Mouse (Mus musculus) liver, embryonic 13.5 days (tissue): Measurements from ENCODE around the gene Frem2. TPM values are rescaled to one million over a fixed set of nuclear protein-coding genes. Genes with fewer than 3 reads are reported as not detected.
A peak's percentile ranks its signal among the peaks of the same experiment; 100 is the strongest.

Experiments
- ATAC-seq: fragments of 200-750 bp; cut with Nextera tagmentation; 2 replicates; pipeline ENCODE4 v1.8.0; 2017; ENCODE audit warnings: low read depth, mild to moderate bottlenecking, moderate number of reproducible peaks, moderate library complexity
- DNase-seq: peaks from one replicate; pipeline ENCODE4 v3.0.0; 2022
- H3K27ac ChIP-seq: fragments of 300-500 bp; sonication (generic); 2 replicates; pipeline ENCODE4 v1.5.1; 2015; ENCODE audit warnings: moderate library complexity, mild to moderate bottlenecking, inconsistent platforms
- H3K27me3 ChIP-seq: fragments of 300-500 bp; sonication (generic); 2 replicates; pipeline ENCODE4 v1.6.1; 2015; ENCODE audit warnings: mild to moderate bottlenecking, inconsistent platforms
- H3K36me3 ChIP-seq: fragments of 300-500 bp; sonication (generic); 2 replicates; pipeline ENCODE4 v1.6.1; 2015; ENCODE audit warnings: mild to moderate bottlenecking, inconsistent platforms
- H3K4me1 ChIP-seq: fragments of 300-500 bp; sonication (generic); replicated peaks from 2 replicates; pipeline ENCODE4 v1.6.1; 2015; ENCODE audit warnings: inconsistent platforms
- H3K4me2 ChIP-seq: fragments of 300-500 bp; sonication (generic); 2 replicates; pipeline ENCODE4 v1.6.1; 2015; ENCODE audit warnings: inconsistent platforms, mild to moderate bottlenecking, moderate library complexity
- H3K4me3 ChIP-seq: fragments of 300-500 bp; sonication (generic); replicated peaks from 2 replicates; pipeline ENCODE4 v1.5.1; 2015; ENCODE audit warnings: mild to moderate bottlenecking, inconsistent platforms
- H3K9ac ChIP-seq: fragments of 300-500 bp; sonication (generic); 2 replicates; pipeline ENCODE4 v1.6.1; 2015; ENCODE audit warnings: mild to moderate bottlenecking, inconsistent platforms
- H3K9me3 ChIP-seq: fragments of 300-500 bp; sonication (generic); replicated peaks from 2 replicates; pipeline ENCODE4 v1.6.1; 2016; ENCODE audit warnings: inconsistent platforms
- WGBS: fragments of 180-500 bp; shearing (Covaris S2); methylation state at CpG from one replicate; pipeline ENCODE4 v1.1.7; 2015; ENCODE audit not compliant: insufficient replicate concordance; 5-methylcytosine and 5-hydroxymethylcytosine counted together
- polyA plus RNA-seq: library from polyadenylated mRNA; unstranded; fragments of >200 nt; fragmentation: Nextera tagmentation; extraction: Ambion mirVana; gene quantifications from 2 replicates; pipeline ENCODE4 v1.2.1, GENCODE M21; 2015

The Frem2 gene
- polyA plus RNA-seq, 1 experiment from 2014 or later = 0.39 TPM

DNA sequence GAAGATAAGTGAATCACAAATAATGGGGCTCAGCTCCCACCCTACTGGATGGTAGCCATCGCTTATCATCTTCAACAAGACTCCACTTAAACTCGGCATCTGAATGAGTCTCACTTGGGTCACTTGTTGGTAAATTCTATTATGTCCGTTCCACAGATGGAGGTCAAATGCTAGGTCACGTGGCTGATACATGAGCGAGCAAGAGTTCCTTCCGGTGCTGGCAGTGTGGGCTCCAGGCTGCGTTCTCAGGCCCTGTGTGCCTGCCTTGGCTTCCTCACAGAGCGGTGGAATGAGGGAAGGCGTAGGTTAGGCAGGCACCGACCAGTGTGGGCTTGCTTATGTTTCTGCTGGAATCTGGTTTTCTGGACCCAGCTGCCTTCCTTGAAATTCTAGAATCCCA is 170.6 kb downstream of the Frem2 start:
- H3K9me3 ChIP-seq = no peaks in the 10 kb centered on the region
- no peak overlapping the region for H3K4me2 ChIP-seq
- no peak overlapping the region for H3K9ac ChIP-seq
- no peak for DNase-seq
- H3K4me1 ChIP-seq = peaks cover 15% of the 10 kb centered on the region
- H3K36me3 ChIP-seq = peaks cover 8% of the 10 kb centered on the region
- no peak for ATAC-seq
- no peak overlapping the region; the same call in 1 of the 2 replicates for H3K27ac ChIP-seq
- 60% methylated on average over 10 of the region's 10 CpGs for WGBS
- H3K27me3 ChIP-seq = no peaks in the 10 kb centered on the region
- H3K4me3 ChIP-seq = no peak overlapping the region

DNA sequence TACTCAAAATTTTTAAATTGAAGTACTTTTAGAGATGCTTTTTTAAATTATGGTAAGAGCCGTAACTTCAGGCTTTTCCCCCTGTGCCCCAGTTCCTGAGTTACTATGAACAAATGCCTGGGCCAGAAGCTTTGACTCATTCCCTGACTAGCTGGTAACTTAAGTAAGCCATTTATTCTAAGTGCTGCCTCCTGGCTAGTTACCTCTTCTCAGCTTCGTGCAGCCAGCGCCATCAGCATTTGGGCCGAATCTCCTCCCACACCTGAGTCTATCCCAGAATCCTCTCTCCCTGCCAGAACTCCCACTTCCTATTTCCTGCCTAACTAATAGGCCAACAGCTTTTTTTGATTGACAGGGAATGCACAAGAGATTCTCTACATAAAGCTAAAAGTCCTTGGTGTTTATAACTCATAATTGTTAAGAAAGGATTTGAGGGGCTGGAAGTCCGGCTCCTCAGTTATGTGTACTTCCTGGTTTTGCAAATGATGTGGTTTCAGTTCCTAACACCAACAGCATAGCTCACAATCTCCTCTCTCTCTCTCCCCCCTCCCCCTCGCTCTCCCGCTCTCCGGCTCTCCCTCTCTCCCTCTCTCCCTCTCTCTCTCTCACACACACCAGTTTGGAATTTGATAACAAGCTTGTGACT is 173.6 kb downstream of the Frem2 start:
- Histone ChIP-seq H3K4me3 (no peak overlapping the region), H3K27ac (no peak overlapping the region), H3K4me2 (no peak overlapping the region), H3K9me3 (no peaks in the 10 kb centered on the region), H3K36me3 (peaks cover 28% of the 10 kb centered on the region), H3K27me3 (no peaks in the 10 kb centered on the region), H3K4me1 (peaks cover 15% of the 10 kb centered on the region), H3K9ac (no peak overlapping the region)
- DNase-seq = no peak
- ATAC-seq = no peak
- WGBS = 65% methylated on average over 8 of the region's 8 CpGs

GRCm38 (mm10) chr3:53478419-53479046 is 178.6 kb downstream of the Frem2 start:
- H3K4me1 ChIP-seq = no peaks in the 10 kb centered on the region
- H3K27ac ChIP-seq = no peak overlapping the region
- 0 out of 2 replicates have a peak, but pooled peaks have one; percentile 20 for ATAC-seq
- peaks cover 73% of the 10 kb centered on the region for H3K36me3 ChIP-seq
- no peak for DNase-seq
- H3K4me3 ChIP-seq = no peak overlapping the region
- H3K4me2 ChIP-seq = no peak overlapping the region
- no peaks in the 10 kb centered on the region for H3K27me3 ChIP-seq
- H3K9me3 ChIP-seq = no peaks in the 10 kb centered on the region
- 87% methylated on average over 30 of the region's 30 CpGs for WGBS
- H3K9ac ChIP-seq = no peak overlapping the region

GRCm38 (mm10) chr3:53477468-53477867 is 179.7 kb downstream of the Frem2 start:
- H3K36me3 ChIP-seq = peaks cover 84% of the 10 kb centered on the region
- WGBS = 86% methylated on average over 17 of the region's 17 CpGs

DNA sequence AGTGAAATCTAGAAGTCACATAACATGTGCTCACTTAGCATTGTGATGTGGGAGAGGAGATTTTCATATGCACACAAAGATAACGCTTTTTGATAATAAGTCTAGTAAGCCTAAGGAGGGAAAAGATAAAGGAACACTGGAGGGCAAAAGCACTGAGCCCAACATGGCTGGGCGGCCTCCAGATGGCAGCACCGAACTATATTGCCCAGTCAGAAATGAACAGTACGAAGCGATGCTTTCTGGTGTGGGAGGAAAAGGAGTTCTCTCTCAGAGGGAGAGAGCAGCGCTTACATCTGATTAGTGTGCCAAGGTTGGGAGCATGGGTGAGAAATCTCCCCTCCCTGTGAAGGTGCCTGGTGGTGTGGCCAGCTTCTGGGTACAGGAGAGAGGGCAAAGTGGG is 181.3 kb downstream of the Frem2 start:
- no peaks in the 10 kb centered on the region for H3K27me3 ChIP-seq
- WGBS = 57% methylated on average over 6 of the region's 6 CpGs
- no peak overlapping the region for H3K27ac ChIP-seq
- peaks cover 87% of the 10 kb centered on the region for H3K36me3 ChIP-seq
- H3K9ac ChIP-seq = no peak overlapping the region
- H3K9me3 ChIP-seq = no peaks in the 10 kb centered on the region
- DNase-seq (no peak), ATAC-seq (peak; percentile 43; the same call in 1 of the 2 replicates)
- H3K4me3 ChIP-seq = no peak overlapping the region
- H3K4me2 ChIP-seq = no peak overlapping the region
- H3K4me1 ChIP-seq = no peaks in the 10 kb centered on the region

More at GRCm38 (mm10) chr3:53477468-53477867, 179.7 kb downstream of the Frem2 start:
- Histone ChIP-seq H3K27ac (no peak overlapping the region), H3K9me3 (no peaks in the 10 kb centered on the region), H3K4me3 (no peak overlapping the region), H3K4me1 (no peaks in the 10 kb centered on the region), H3K27me3 (no peaks in the 10 kb centered on the region), H3K4me2 (no peak overlapping the region), H3K9ac (no peak overlapping the region)
- ATAC-seq = no peak
- no peak for DNase-seq

DNA sequence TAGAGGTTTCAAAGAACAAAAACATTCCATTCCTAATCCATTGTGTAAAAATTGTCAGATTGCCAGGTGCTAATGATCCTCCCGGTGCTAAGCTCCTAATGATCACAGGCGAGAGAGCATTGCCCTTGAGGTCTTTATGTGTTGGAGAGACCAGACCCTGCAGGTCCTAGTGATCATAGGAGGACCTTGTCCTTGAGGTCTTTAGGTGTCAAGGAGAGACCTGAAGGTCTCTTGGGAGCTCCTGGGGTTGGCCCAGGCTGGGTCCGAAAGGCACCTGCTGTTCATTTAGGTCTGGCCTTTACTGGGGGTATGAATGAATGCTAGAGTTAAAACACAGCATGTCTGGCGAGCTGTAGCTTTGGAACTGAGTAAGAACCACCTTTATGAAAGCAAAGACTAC is 183.0 kb downstream of the Frem2 start:
- H3K4me3 ChIP-seq = no peak overlapping the region
- no peak overlapping the region for H3K27ac ChIP-seq
- H3K9ac ChIP-seq = no peak overlapping the region
- ATAC-seq (no peak), DNase-seq (no peak)
- H3K27me3 ChIP-seq = no peaks in the 10 kb centered on the region
- H3K9me3 ChIP-seq = no peaks in the 10 kb centered on the region
- H3K4me1 ChIP-seq = peaks cover 2% of the 10 kb centered on the region
- peaks cover 92% of the 10 kb centered on the region for H3K36me3 ChIP-seq
- no peak overlapping the region for H3K4me2 ChIP-seq
- 71% methylated on average over 4 of the region's 4 CpGs for WGBS

DNA sequence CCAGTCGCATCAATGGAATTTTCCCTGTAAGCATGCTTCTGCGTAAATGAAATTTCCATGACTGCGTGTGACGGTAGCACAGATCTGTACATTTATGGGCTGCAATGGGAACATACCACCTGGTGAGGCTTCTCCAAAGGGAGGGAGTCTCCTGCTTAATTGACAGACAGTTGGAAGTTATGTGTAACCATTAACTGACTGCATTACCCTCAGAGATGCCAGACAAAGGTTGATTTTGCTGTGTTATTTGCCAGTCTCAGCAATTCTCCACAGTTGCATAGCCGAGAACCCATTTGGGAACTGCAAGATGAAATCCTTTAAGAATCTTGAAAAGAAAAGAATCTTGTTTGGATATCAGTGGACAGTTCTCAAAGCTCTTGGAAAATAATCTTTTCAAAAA is 185.1 kb downstream of the Frem2 start:
- Histone ChIP-seq H3K9ac (no peak overlapping the region), H3K27me3 (no peaks in the 10 kb centered on the region), H3K4me3 (no peak overlapping the region), H3K36me3 (peaks cover 81% of the 10 kb centered on the region), H3K4me1 (peaks cover 19% of the 10 kb centered on the region), H3K27ac (no peak overlapping the region), H3K9me3 (no peaks in the 10 kb centered on the region), H3K4me2 (no peak overlapping the region)
- ATAC-seq (no peak), DNase-seq (no peak)
- WGBS = 95% methylated on average over 5 of the region's 5 CpGs

DNA sequence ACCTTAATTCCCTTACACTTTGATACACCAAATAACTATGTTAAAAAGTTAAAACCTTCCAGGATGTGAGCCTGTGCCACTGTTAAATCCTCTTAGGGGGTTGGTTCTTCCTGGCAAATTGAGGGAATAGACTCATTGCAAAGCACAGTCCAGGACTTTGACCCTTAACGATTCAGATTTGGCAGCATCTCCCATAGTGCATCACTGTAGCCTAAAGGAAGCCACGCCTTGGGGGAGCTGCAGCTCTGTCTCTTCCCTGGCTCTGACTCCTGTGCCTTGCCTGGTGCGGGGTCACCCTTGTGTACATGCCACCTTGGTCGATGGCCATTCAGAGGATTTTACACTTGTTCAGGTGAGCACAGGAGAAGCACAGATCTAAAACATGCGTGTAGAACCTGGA is 187.5 kb downstream of the Frem2 start:
- Histone ChIP-seq H3K27ac (no peak overlapping the region), H3K9ac (no peak overlapping the region), H3K4me2 (no peak overlapping the region), H3K4me3 (no peak overlapping the region), H3K27me3 (no peaks in the 10 kb centered on the region), H3K4me1 (peaks cover 38% of the 10 kb centered on the region), H3K9me3 (no peaks in the 10 kb centered on the region), H3K36me3 (peaks cover 65% of the 10 kb centered on the region)
- peak; percentile 52 for ATAC-seq
- DNase-seq = no peak
- WGBS = 77% methylated on average over 5 of the region's 5 CpGs

GRCm38 (mm10) chr3:53467356-53467755 is 189.8 kb downstream of the Frem2 start:
- H3K4me2 ChIP-seq = no peak overlapping the region
- H3K4me1 ChIP-seq = peaks cover 44% of the 10 kb centered on the region
- H3K4me3 ChIP-seq = no peak overlapping the region
- DNase-seq = no peak
- H3K9ac ChIP-seq = no peak overlapping the region
- peaks cover 42% of the 10 kb centered on the region for H3K36me3 ChIP-seq
- ATAC-seq = no peak
- no peaks in the 10 kb centered on the region for H3K27me3 ChIP-seq
- H3K27ac ChIP-seq = no peak overlapping the region
- WGBS = 61% methylated on average over 5 of the region's 5 CpGs
- H3K9me3 ChIP-seq = no peaks in the 10 kb centered on the region

- peaks cover 49% of the 10 kb centered on the region for H3K4me1 ChIP-seq
- H3K9me3 ChIP-seq = no peaks in the 10 kb centered on the region
- WGBS = 54% methylated on average over 9 of the region's 9 CpGs
- H3K4me2 ChIP-seq = peak overlapping the region; percentile 80
- no peak for ATAC-seq
- H3K36me3 ChIP-seq = peaks cover 34% of the 10 kb centered on the region
- H3K4me3 ChIP-seq = 0 out of 2 replicates have a peak overlapping the region, but pooled peaks have one; percentile 4
- no peak for DNase-seq
- no peaks in the 10 kb centered on the region for H3K27me3 ChIP-seq
- H3K27ac ChIP-seq = no peak overlapping the region
- no peak overlapping the region for H3K9ac ChIP-seq
Measured at GRCm38 (mm10) chr3:53466481-53466880, 190.7 kb downstream of the Frem2 start.

DNA sequence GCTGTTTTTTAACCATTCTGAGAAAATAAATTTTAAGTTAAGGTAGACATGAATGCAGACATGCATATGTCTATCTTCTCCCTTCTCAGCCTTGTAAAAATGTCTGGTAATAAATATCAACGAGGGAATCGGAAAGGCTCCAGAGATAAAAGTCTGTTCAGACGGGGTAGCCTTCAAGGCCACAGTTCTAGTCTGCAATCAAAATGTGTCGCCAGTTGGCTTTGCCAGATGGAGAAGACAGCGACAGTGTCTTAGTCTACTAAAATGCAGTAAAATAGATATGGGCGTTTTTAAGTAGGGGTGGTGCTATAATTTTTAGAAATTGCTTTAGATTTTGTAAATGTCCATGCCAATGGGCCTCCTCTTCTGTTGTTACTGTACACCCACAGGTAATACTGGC is 191.8 kb downstream of the Frem2 start:
- 21% methylated on average over 6 of the region's 6 CpGs for WGBS
- Histone ChIP-seq H3K4me3 (peak overlapping the region; percentile 93), H3K36me3 (peaks cover 31% of the 10 kb centered on the region), H3K9ac (peak overlapping the region; percentile 86), H3K27ac (no peak overlapping the region), H3K4me1 (peaks cover 57% of the 10 kb centered on the region), H3K4me2 (peak overlapping the region; percentile 80), H3K27me3 (no peaks in the 10 kb centered on the region), H3K9me3 (no peaks in the 10 kb centered on the region)
- DNase-seq (no peak), ATAC-seq (no peak)
